Mouse (Mus musculus): ENCODE data around the gene Pcyt1b.

DNA sequence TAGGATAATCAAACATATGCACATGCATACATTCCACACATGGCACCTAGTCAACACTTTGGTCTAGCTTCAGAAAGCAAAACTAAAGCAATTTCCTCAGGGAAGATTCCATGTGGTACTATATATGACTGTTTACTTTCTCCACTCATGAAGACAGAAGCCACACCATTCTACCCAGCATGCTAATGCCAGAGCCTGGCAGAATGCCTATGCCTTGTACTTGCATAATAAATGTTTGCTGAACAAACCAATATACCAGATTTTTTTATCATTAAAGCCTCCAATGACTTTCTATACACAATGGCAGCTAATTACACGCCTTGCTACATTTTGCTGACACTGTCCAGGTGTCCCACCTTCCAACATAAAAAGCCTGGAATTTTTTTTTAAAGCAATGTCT lies 24.4 kb upstream of the Pcyt1b start:
- TF ChIP-seq POLR2A (IDR thresholded peaks at IDR 0.05; ENCODE audit: control insufficient read depth, extremely low read depth, insufficient read depth, low read length, poor library complexity): no peak
- no peak for TF ChIP-seq CTCF (IDR thresholded peaks at IDR 0.05; ENCODE audit: borderline replicate concordance, control insufficient read depth, extremely low read depth, insufficient read depth, low read length, poor library complexity)

All from thymus, adult 2 months (tissue).